Mouse (Mus musculus): Measurements from ENCODE around the gene Tmem132b.
"Not testable (repeated sequence)": the region's sequence is repeated elsewhere in the genome, so short reads cannot be mapped to it uniquely, and the experiment has no call there.

Gene Tmem132b

GRCm38 (mm10) chr5:125531634-125532033 is at the start of gene Tmem132b:
TSS of gene Tmem132b (plus strand) at chr5:125531774.
- in situ Hi-C loops (cut with MseI, MboI): no loop called here

DNA sequence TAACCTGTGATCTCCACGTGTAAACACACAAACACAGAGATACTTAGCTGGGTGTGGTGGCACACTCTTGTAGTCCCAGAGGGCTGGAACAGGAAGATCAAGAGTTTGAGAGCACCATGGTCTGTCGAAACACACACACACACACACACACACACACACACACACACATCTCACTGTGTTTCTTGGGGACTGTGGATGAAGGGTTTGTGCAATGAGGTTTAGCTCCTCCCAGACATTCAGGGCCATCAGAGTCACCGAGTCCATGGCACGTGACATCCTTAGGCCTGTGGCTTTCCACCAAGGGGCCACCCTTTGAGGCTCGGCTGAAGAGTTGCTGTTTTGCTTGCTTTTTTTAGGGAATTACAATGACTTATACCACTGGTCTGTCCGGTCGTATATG is 49.1 kb upstream of the Tmem132b start:
- in situ Hi-C loops (cut with MseI, MboI): no loop called here

GRCm38 (mm10) chr5:125483712-125484611 is 47.6 kb upstream of the Tmem132b start:
- in situ Hi-C loops (cut with MseI, MboI): no loop called here

GRCm38 (mm10) chr5:125485031-125485778 is 46.4 kb upstream of the Tmem132b start:
- in situ Hi-C loops (cut with MseI, MboI): no loop called here

DNA sequence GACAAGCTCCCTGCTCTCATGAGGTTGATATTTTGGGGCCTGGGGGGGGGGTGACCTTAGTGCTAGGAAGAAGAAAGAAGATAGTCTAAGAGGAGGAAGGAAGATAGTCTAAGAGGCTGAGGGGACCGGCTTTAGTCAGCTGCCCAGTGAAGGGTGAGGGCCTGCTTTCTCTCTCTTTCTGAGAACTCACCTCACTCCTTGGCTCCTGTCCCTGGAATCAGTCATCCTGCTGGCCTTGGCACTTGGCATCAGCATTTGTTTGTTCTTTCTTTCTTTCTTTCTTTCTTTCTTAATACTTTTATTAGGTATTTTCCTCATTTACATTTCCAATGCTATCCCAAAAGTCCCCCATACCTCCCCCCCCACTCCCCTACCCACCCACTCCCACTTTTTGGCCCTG is 45.5 kb upstream of the Tmem132b start:
- in situ Hi-C loops (cut with MseI, MboI): no loop called here

DNA sequence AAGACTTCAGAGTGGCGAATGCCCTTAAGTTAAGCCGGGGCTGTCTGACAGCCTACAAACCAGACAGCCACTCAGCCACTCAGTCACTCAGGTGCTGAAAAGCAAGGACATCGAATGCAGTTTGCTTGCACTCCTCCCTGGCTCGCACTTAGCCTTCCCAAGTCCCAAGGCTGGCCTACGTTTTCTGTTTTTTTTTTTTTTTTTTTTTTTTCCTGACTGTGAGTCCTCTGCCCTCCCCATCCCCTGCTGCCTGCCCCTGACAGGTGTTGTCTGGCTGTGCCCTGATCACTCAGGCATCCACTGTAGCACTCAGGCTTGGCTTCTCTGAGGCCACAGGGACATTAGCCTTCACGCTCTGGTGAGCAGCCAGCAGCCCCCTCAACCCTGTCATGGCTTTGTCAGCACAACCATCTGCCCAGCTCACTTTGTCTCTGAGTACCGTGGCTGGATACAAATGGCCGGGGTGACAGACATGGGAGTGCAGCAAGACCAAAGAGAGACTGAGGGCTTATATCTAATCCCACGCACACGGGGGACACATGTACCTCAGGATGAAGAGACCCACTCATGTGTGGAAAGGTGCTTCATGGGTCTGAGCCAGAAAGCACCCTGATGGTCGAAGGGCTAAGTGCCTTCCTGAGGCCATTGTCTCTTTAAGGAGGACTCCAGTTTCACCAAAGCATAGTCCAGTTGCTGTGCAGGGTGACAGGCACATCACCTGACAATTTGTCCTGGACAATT is 44.0 kb upstream of the Tmem132b start:
- in situ Hi-C loops (cut with MseI, MboI): no loop called here

DNA sequence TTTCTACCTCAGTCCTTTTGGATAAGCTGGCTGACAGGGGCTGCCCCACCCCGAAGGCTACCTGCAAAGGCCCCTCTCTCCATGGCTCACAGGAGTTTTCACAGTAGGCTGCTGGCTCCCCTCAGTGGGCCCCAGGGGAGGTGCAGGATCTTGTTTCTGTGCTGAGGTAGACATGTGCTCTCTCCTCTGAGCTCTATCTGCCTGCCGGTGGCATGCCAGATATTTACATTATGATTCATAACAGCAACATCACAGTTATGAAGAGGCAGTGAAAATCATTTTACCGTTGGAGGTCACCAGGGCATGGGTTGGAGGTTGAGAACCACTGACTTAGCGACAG is 43.5 kb upstream of the Tmem132b start:
- in situ Hi-C loops (cut with MseI, MboI): no loop called here

DNA sequence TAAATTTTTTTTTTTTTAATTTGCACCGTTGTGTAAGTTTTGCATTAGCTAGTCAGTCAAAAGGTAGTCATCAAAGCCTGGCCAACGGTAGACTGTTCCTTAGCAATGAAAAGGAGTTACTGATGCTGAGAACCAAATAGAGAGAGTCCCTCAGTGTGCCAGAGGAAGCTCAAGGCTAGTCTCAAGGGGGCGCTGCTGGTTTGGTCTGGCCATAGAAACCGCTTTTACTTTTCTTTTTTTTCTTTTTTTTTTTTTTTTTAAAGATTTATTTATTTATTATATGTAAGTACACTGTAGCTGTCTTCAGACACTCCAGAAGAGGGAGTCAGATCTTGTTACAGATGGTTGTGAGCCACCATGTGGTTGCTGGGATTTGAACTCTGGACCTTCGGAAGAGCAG is 42.6 kb upstream of the Tmem132b start:
- in situ Hi-C loops (cut with MseI, MboI): not testable (repeated sequence)

GRCm38 (mm10) chr5:125491107-125491506 is 40.5 kb upstream of the Tmem132b start:
- in situ Hi-C loops (cut with MseI, MboI): no loop called here

DNA sequence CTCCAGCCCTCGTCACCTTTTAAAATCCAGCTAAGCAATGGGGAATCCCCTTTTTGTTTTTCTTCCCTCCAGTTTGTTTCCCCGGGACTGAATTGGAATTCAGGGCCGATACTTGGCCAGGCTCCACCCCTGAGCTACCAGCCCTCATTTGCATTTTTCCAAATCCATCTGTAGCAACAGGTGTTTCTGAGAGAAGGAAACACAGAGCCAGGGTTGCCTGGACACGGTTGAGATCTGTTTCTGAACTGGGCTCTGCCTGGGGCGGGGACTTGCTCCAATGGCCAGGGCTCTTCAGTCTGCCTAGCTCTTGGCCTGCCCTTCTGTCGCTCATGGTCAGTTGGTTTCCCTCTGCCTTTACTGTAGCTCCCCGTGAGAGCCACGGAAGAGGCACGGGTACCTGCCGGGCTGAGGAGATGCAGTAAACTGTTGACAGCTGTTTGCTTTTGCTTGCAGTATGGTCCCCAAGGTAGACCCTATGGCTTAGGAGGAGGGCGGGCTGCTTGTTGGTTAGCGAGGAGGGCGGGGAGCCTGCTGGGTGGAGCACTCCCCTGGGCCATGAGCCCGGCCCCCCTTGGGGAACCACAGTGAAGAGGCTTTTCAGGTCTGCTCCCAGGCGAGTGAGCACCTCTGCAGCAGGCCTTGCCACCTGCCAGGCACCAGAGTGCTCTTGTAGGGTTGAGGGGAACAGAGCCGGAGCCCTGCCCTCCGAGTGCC is 39.0 kb upstream of the Tmem132b start:
- in situ Hi-C loops (cut with MseI, MboI): no loop called here

DNA sequence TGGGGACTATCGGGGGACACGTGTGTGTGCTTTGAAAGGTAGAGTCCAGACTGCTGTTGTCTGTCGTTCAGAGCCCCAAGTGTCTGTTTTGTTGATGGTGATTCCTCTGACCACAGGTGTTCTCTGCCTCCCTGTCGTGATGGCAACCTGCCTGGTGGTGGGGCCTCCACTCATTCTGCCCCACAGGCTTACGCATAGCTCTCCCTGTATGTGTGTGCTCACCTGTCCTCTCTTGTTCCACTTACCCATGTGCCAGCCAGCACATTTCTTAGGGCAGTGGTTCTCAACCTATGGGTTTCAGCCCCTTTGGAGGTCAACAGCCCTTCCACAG is 38.5 kb upstream of the Tmem132b start:
- in situ Hi-C loops (cut with MseI, MboI): no loop called here

GRCm38 (mm10) chr5:125495655-125496054 is 35.9 kb upstream of the Tmem132b start:
- in situ Hi-C loops (cut with MseI, MboI): no loop called here

- in situ Hi-C loops (cut with MseI, MboI): no loop called here
These were observed 33.6 kb upstream of the Tmem132b start for GRCm38 (mm10) chr5:125497821-125498600.

DNA sequence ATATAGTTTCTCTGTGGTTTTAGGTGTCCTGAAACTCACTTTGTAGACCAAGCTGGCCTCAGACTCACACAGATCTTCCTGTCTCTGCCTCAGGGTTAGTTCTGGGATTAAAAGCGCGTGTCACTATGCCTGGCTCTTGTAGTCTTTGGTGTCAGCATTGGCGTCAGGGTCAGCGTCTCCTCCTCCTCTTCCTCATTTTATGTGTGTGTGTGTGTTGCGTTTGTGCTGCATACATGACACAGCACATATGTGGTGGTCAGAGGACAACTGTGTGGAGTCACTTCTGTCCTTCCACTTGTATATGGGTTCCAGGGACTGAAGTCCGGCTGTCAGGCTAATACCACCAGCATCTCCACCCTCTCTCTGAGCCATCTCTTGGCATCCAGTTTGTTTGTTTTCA is 30.1 kb upstream of the Tmem132b start:
- in situ Hi-C loops (cut with MseI, MboI): no loop called here

DNA sequence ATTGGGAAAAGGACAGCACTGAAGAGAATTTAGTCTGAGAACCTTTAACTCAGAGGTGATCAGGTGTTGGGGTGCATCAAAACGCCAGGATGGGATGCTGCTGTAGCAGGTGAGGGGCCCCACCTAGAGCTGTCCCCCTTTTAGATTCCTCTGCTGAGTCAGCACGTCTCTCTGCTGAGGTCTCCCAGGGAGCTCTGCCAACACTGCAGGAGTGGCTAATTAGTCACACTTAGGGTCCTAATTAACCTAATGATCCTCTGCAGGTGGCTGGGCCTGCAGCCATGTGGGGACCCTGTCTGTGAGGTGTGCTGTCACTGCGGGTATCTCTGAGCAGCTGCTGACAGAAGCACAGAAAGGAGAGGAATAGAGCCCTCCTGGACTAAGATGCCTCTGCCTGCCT is 29.4 kb upstream of the Tmem132b start:
- in situ Hi-C loops (cut with MseI, MboI): no loop called here

DNA sequence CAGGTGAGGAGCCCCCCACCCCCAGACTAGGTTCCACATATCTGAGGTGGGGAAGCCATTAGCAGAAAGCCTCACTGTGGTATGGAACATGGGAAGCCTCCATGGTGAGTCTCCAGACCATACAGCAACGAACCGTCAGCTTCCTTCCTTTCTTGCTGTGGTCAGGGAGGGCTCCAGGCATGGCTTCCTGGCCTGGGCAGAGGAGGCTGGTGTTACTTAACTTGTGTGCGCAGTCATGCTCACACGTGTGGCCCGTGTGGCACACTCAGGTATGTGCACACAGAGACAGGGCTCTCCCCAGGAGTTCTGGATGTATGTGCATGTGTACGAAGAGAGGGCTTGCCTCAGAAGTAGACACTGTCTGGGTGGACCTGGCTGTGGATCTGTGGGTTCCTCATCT is 27.9 kb upstream of the Tmem132b start:
- in situ Hi-C loops (cut with MseI, MboI): no loop called here

DNA sequence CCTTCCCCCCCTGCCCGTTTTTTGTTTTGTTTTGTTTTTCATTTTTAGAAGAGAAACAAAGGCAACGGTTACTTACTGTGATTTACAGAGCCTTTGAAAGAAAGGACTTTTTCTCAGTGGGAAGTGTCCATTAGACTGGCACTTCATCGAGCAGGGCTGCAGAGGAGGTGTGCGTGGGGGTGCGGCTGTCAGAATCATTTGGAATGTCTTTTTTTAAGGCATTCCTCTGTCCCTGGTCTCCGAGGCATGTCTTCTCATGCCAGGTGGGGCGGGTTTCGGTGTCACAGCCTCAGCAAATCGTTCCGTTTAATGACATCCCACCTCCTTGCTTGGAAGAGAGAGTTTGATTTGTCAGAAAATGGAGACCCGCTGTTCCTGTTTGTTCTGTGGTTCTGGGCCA is 26.9 kb upstream of the Tmem132b start:
- in situ Hi-C loops (cut with MseI, MboI): no loop called here

GRCm38 (mm10) chr5:125505968-125506367 is 25.6 kb upstream of the Tmem132b start:
- in situ Hi-C loops (cut with MseI, MboI): no loop called here

- in situ Hi-C loops (cut with MseI, MboI): no loop called here
These were observed 24.0 kb upstream of the Tmem132b start for GRCm38 (mm10) chr5:125507582-125507981.

DNA sequence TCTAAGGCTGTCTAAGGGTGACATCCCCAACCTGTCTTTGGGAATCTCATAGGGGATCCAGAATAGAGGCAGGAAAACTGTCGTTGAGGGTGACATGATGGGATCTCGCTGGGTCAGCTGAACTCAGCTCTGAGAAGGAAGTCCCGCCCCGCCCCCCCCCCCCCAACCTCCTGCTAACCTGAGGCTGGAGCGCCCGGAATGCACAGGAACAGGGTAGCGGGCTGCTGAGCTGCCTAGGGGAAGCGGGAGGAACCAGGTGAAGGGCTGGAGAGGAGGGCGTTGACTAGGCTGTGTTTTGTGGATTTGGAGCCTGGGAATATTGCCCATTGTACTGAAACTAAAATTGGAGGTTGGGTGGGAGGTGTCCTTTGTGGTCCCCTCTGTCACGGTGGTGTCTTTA is 23.6 kb upstream of the Tmem132b start:
- in situ Hi-C loops (cut with MseI, MboI): no loop called here

GRCm38 (mm10) chr5:125509541-125509940 is 22.0 kb upstream of the Tmem132b start:
- in situ Hi-C loops (cut with MseI, MboI): no loop called here
